Mouse (Mus musculus) C2C12 (cell line): ENCODE data around the gene Chst15. TPM values are rescaled to one million over a fixed set of nuclear protein-coding genes. Genes with fewer than 3 reads are reported as not detected.

Experiments
- H3K27me3 ChIP-seq: one replicate; pipeline ENCODE4 v1.6.1; 2011; ENCODE audit not compliant: control insufficient read depth, insufficient read depth, insufficient read length
- H3K36me3 ChIP-seq: one replicate; pipeline ENCODE4 v1.6.1; 2011; ENCODE audit not compliant: control insufficient read depth, insufficient read depth
- H3K4me3 ChIP-seq: one replicate; pipeline ENCODE4 v1.5.1; 2011; ENCODE audit warnings: mild to moderate bottlenecking, control low read depth; ENCODE audit not compliant: poor library complexity, insufficient read depth, severe bottlenecking
- H3K79me2 ChIP-seq: one replicate; pipeline ENCODE4 v1.6.1; 2011; ENCODE audit not compliant: control insufficient read depth, insufficient read depth
- H3K79me3 ChIP-seq: one replicate; pipeline ENCODE4 v1.6.1; 2011; ENCODE audit warnings: low read depth, control low read depth
- H3ac ChIP-seq: one replicate; pipeline ENCODE3; 2011; ENCODE audit warnings: low read depth; ENCODE audit not compliant: control insufficient read depth, insufficient read length
- CEBPB ChIP-seq: IDR thresholded peaks from one replicate; pipeline ENCODE4 v1.6.1; 2011; ENCODE audit warnings: low read depth, mild to moderate bottlenecking, control low read depth, moderate library complexity
- CTCF ChIP-seq: IDR thresholded peaks from one replicate; pipeline ENCODE4 v1.5.1; 2011; ENCODE audit not compliant: control insufficient read depth, insufficient read depth, insufficient read length
- FOSL1 ChIP-seq: IDR thresholded peaks from one replicate; pipeline ENCODE4 v1.8.0; 2011; ENCODE audit warnings: mild to moderate bottlenecking, low read length; ENCODE audit not compliant: poor library complexity, insufficient read depth, severe bottlenecking
- MAX ChIP-seq: IDR thresholded peaks from one replicate; pipeline ENCODE4 v1.6.1; 2011; ENCODE audit warnings: mild to moderate bottlenecking, control low read depth
- MYOD1 ChIP-seq: IDR thresholded peaks from one replicate; pipeline ENCODE4 v1.6.1; 2011; ENCODE audit warnings: low read depth; ENCODE audit not compliant: control insufficient read depth, insufficient read length
- MYOG ChIP-seq: IDR thresholded peaks from one replicate; pipeline ENCODE4 v1.6.1; 2011; ENCODE audit not compliant: control insufficient read depth, insufficient read length; ENCODE audit errors: extremely low read depth
- USF1 ChIP-seq: IDR thresholded peaks from one replicate; pipeline ENCODE4 v1.6.1; 2011; ENCODE audit warnings: low read depth, mild to moderate bottlenecking, control low read depth, moderate library complexity
- polyA plus RNA-seq: library from polyadenylated mRNA; unstranded; fragments of >200 nt; fragmentation: generic; extraction: Trizol; gene quantifications from one replicate; pipeline ENCODE4 v1.2.1, GENCODE M21; 2012; ENCODE audit warnings: missing spikeins

Chst15 gene
- polyA plus RNA-seq, 1 experiment: 8.9 TPM

DNA sequence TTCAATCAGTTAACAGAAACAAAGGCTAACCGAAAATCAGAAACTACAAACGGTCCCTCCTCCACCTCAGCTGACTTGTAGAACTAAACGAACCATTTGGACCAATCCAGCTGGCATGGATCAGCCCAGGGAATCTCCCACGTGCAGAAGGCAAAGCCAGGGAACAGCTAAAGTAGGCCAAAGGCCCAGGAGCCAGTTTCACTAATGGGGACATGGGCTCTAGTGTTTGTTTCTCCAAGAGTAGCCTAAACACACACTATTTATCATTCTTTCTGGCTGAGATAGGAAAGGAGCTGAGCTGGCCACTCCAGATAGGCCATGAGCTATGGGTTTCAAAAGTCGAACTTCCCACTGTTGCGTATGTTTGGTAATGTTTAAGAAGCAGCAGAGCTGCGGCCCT lies 58.2 kb downstream of the Chst15 start:
- TF ChIP-seq CEBPB (no peak), CTCF (no peak)
- H3K79me2 ChIP-seq: no peaks in the 10 kb centered on the region

GRCm38 (mm10) chr7:132258216-132258615 lies 58.8 kb downstream of the Chst15 start:
- Histone ChIP-seq H3K79me2 (no peaks in the 10 kb centered on the region), H3K4me3 (no peak overlapping the region), H3K27me3 (no peaks in the 10 kb centered on the region), H3ac (no peak overlapping the region), H3K79me3 (no peaks in the 10 kb centered on the region), H3K36me3 (no peaks in the 10 kb centered on the region)
- TF ChIP-seq MYOD1: no peak
- no peak for TF ChIP-seq CTCF
- no peak for TF ChIP-seq FOSL1
- no peak for TF ChIP-seq MAX
- TF ChIP-seq USF1: no peak
- no peak for TF ChIP-seq CEBPB
- TF ChIP-seq MYOG: no peak

More for the DNA sequence above, 58.2 kb downstream of the Chst15 start:
- Histone ChIP-seq H3ac (no peak overlapping the region), H3K4me3 (no peak overlapping the region), H3K27me3 (no peaks in the 10 kb centered on the region), H3K36me3 (no peaks in the 10 kb centered on the region), H3K79me3 (no peaks in the 10 kb centered on the region)

DNA sequence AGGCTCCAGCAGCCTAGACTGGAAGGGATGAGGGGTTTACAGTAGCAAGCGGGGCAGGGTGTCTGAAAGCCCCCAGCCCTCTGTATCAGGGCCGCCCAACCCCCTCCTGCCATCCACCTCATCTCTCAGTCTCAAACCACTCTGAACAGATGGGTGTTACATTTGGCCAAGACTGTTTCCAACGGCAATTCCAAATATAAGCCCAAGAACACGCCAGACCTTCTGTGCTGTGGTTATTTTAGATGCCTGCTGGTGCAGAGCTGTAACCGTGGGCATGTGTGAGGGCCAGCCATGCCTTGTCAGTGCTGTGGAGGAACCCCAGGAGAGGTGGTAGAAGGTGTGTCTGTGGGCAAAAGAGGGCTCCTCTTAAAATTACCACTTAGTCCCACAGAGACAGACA lies 63.5 kb downstream of the Chst15 start:
- no peaks in the 10 kb centered on the region for H3K27me3 ChIP-seq
- no peaks in the 10 kb centered on the region for H3K79me2 ChIP-seq
- H3K79me3 ChIP-seq: no peaks in the 10 kb centered on the region
- no peaks in the 10 kb centered on the region for H3K36me3 ChIP-seq
- no peak overlapping the region for H3K4me3 ChIP-seq
- TF ChIP-seq FOSL1 (no peak), MAX (no peak), MYOD1 (no peak), USF1 (no peak), CEBPB (no peak), CTCF (no peak)
- H3ac ChIP-seq: no peak overlapping the region

DNA sequence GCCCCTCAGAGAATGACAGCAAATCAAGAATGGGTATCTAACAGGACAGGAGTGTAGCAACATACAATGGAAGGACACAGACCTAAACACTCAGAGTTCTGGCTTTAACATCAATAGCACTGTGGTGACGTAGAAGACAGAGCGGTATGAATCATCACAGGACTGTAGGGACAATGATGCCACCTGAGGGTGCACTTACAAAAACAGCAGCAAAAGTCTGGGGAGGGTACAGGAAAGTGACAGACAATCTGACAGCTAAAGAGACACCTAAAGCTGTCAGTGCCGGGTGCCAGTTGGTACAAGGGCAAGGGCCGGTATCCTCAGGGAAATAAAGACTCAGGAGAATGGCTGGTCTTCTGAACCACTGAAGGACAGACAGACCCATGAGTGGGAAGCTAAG lies 64.0 kb downstream of the Chst15 start:
- Histone ChIP-seq H3ac (no peak overlapping the region), H3K79me2 (no peaks in the 10 kb centered on the region), H3K79me3 (no peaks in the 10 kb centered on the region), H3K4me3 (no peak overlapping the region), H3K36me3 (no peaks in the 10 kb centered on the region), H3K27me3 (no peaks in the 10 kb centered on the region)
- TF ChIP-seq FOSL1: no peak
- TF ChIP-seq CEBPB: no peak
- no peak for TF ChIP-seq CTCF
- no peak for TF ChIP-seq MYOG
- no peak for TF ChIP-seq MAX
- TF ChIP-seq USF1: no peak
- TF ChIP-seq MYOD1: no peak

DNA sequence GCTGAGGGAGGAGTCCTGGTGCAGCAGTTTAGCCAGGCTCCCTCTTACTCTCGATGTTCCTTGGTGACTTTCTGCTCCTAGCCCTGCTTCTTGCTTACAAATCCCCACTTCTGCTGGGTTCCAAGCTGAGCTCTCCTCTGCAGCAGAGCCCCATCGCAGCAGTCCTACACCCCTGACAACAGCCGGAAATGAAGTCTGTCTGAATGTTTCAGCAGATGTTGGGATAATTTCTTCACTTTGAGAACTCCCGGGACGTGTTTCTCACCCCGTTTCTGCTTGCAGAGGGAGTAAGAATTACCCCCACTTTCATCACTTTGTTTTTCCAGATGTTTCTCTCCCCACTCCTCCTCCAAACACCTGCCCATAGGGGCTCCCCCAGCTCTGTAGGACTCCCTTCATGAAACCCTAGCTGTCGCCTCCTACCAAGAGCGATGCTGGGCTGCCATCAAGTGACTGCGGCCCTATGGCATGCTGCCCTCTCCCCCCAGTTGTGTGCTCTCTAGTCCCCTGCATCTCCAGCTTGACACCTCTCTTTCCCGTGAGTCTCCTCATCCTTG lies 67.4 kb downstream of the Chst15 start:
- H3K36me3 ChIP-seq: no peaks in the 10 kb centered on the region
- H3K4me3 ChIP-seq: no peak overlapping the region
- no peaks in the 10 kb centered on the region for H3K79me3 ChIP-seq
- no peaks in the 10 kb centered on the region for H3K79me2 ChIP-seq
- H3K27me3 ChIP-seq: no peaks in the 10 kb centered on the region
- TF ChIP-seq CTCF (no peak), MYOG (no peak), MYOD1 (no peak), FOSL1 (no peak), CEBPB (no peak), USF1 (no peak), MAX (no peak)
- no peak overlapping the region for H3ac ChIP-seq

DNA sequence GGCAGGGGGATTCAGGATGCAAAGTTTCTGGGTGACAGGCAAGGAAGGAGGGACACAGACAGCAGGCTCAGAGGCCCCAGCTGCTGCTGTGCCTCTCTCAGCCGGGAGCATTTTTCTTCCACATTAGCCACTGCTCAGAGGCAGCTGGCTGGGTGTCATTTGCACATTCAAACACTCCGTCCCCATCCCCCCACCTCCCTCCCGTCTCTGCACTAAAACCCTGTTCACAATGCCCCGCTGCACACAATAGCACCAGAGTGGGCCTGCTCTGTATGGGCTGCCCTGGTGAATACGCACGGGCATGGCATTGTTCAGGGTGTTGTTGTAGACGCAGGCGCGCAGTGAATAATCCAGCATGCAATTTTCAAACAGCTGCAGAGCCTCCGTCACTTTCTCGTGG lies 69.5 kb downstream of the Chst15 start:
- no peaks in the 10 kb centered on the region for H3K79me3 ChIP-seq
- no peak overlapping the region for H3ac ChIP-seq
- no peaks in the 10 kb centered on the region for H3K79me2 ChIP-seq
- no peaks in the 10 kb centered on the region for H3K36me3 ChIP-seq
- TF ChIP-seq CEBPB (no peak), CTCF (no peak), MYOD1 (no peak), MYOG (no peak), MAX (no peak), USF1 (no peak), FOSL1 (no peak)
- no peak overlapping the region for H3K4me3 ChIP-seq
- H3K27me3 ChIP-seq: no peaks in the 10 kb centered on the region
